Mouse (Mus musculus) stomach, postnatal 0 days (tissue): Measurements from ENCODE around the gene Spin1. TPM values are rescaled to one million over a fixed set of nuclear protein-coding genes. Genes with fewer than 3 reads are reported as not detected.
"Not testable (repeated sequence)": the region's sequence is repeated elsewhere in the genome, so short reads cannot be mapped to it uniquely, and the experiment has no call there.

Experiments used
- ATAC-seq: fragments of 200-750 bp; cut with Nextera tagmentation; 2 replicates; pipeline ENCODE4 v1.8.0; 2017; ENCODE audit not compliant: low FRiP score, low TSS enrichment
- DNase-seq: peaks from one replicate; pipeline ENCODE4 v3.0.0-alpha.2; 2016; ENCODE audit warnings: low spot score
- H3K27ac ChIP-seq: fragments of 300-500 bp; sonication (generic); replicated peaks from 2 replicates; pipeline ENCODE4 v1.5.1; 2014; ENCODE audit warnings: mild to moderate bottlenecking, control low read depth
- H3K27me3 ChIP-seq: fragments of 300-500 bp; sonication (generic); 2 replicates; pipeline ENCODE4 v1.6.1; 2014; ENCODE audit warnings: low read length; ENCODE audit not compliant: control insufficient read depth, insufficient read depth
- H3K36me3 ChIP-seq: fragments of 300-500 bp; sonication (generic); 2 replicates; pipeline ENCODE4 v1.6.1; 2014; ENCODE audit warnings: low read length, mixed read lengths; ENCODE audit not compliant: control insufficient read depth, insufficient read depth
- H3K4me1 ChIP-seq: fragments of 300-500 bp; sonication (generic); replicated peaks from 2 replicates; pipeline ENCODE4 v1.6.1; 2014; ENCODE audit warnings: antibody characterized with exemption; ENCODE audit not compliant: control insufficient read depth, insufficient read depth
- H3K4me2 ChIP-seq: fragments of 300-500 bp; sonication (generic); replicated peaks from 2 replicates; pipeline ENCODE4 v1.6.1; 2014; ENCODE audit warnings: low read depth, mild to moderate bottlenecking, control low read depth, moderate library complexity
- H3K4me3 ChIP-seq: fragments of 300-500 bp; sonication (generic); 2 replicates; pipeline ENCODE4 v1.5.1; 2014; ENCODE audit warnings: low read depth, low read length, control low read depth
- H3K9ac ChIP-seq: fragments of 300-500 bp; sonication (generic); 2 replicates; pipeline ENCODE4 v1.6.1; 2014; ENCODE audit warnings: mild to moderate bottlenecking, low read length, control low read depth, mixed read lengths
- H3K9me3 ChIP-seq: fragments of 300-500 bp; sonication (generic); 2 replicates; pipeline ENCODE4 v1.6.1; 2016; ENCODE audit warnings: low read length; ENCODE audit not compliant: control insufficient read depth
- CTCF ChIP-seq: IDR thresholded peaks from 2 replicates; pipeline ENCODE4 v1.5.1; 2016; ENCODE audit warnings: antibody characterized with exemption, low read depth, mild to moderate bottlenecking, moderate library complexity
- EP300 ChIP-seq: optimal IDR thresholded peaks from 2 replicates; pipeline ENCODE3; 2016; ENCODE audit warnings: antibody characterized with exemption
- WGBS: fragments of 180-500 bp; shearing (Covaris S2); extraction: QIAGEN DNeasy Blood & Tissue Kit; methylation state at CpG from one replicate; pipeline ENCODE4 v1.1.7; 2014; 5-methylcytosine and 5-hydroxymethylcytosine counted together
- polyA plus RNA-seq: library from polyadenylated mRNA; unstranded; fragments of >200 nt; fragmentation: Nextera tagmentation; extraction: Ambion mirVana; gene quantifications from 2 replicates; pipeline ENCODE4 v1.2.1, GENCODE M21; 2015

The Spin1 gene
- polyA plus RNA-seq, 1 experiment from 2014 or later, result 27.9 TPM

DNA sequence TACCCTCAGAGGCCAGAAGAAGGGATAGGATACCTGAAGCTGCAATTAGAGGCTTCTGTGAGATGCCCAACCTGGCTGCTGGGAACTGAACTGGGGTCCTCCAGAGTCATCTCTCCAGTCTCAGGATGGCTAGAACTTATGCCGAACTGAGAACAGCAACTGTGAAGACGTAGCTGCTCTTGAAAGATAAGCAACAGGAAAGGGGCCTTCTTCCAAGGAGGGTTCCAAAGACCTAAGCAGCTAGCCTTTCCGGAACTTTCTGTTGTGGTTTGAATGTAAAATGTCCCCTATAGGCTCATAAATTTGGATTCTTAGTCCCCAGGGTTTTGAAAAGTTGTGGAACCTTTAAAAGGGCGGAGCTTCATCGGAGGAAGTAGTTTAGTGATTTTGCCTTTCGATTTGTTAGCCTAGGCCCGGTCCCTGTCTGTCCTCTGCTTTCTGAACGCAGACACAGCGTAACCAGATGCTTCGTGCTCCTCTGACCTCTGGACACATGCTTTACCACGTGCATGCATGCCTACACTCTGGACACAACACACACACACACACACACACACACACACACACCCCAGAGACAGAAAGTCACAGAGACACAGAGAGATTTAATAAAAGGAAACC, 29.5 kb upstream of the Spin1 start:
- ATAC-seq (no peak), DNase-seq (no peak)
- Histone ChIP-seq H3K4me3 (no peak overlapping the region; the same call in 1 of the 2 replicates), H3K27me3 (no peaks in the 10 kb centered on the region), H3K27ac (no peak overlapping the region), H3K4me1 (no peaks in the 10 kb centered on the region), H3K9me3 (no peaks in the 10 kb centered on the region), H3K4me2 (no peak overlapping the region), H3K36me3 (no peaks in the 10 kb centered on the region), H3K9ac (no peak overlapping the region)
- WGBS, result 62% methylated on average over 11 of the region's 11 CpGs
- no peak for TF ChIP-seq EP300

DNA sequence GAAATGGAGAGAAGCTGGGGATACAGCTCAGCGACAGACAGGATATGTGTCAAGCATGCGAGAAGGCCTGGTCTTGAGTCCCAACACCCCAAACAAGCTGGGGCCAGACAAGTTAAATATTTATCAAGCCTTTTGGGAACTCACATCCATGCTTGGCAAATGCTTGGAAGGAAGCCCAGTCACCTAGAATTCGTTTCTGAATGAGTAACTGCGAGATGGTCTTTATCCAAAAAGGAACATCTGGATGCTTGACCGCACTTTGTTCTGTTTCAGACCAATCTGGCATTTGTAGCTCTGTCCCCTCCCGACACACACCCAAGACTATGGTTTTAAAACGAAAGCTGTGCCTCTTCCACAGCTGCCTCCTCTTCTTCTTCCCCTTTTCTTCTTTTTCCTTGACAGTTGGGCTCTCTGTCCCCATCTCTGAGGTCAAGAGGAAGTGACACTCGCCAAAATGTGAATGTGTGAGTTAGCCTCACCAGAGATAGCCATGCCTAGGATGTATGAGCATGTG, 28.9 kb upstream of the Spin1 start:
- DNase-seq, result no peak
- no peak overlapping the region for H3K9ac ChIP-seq
- H3K27ac ChIP-seq, result no peak overlapping the region
- no peaks in the 10 kb centered on the region for H3K36me3 ChIP-seq
- H3K4me2 ChIP-seq, result no peak overlapping the region
- no peaks in the 10 kb centered on the region for H3K27me3 ChIP-seq
- no peaks in the 10 kb centered on the region for H3K9me3 ChIP-seq
- H3K4me1 ChIP-seq, result no peaks in the 10 kb centered on the region
- no peak overlapping the region for H3K4me3 ChIP-seq
- ATAC-seq, result no peak
- no peak for TF ChIP-seq CTCF
- TF ChIP-seq EP300, result no peak
- WGBS, result 27% methylated on average over 8 of the region's 8 CpGs

DNA sequence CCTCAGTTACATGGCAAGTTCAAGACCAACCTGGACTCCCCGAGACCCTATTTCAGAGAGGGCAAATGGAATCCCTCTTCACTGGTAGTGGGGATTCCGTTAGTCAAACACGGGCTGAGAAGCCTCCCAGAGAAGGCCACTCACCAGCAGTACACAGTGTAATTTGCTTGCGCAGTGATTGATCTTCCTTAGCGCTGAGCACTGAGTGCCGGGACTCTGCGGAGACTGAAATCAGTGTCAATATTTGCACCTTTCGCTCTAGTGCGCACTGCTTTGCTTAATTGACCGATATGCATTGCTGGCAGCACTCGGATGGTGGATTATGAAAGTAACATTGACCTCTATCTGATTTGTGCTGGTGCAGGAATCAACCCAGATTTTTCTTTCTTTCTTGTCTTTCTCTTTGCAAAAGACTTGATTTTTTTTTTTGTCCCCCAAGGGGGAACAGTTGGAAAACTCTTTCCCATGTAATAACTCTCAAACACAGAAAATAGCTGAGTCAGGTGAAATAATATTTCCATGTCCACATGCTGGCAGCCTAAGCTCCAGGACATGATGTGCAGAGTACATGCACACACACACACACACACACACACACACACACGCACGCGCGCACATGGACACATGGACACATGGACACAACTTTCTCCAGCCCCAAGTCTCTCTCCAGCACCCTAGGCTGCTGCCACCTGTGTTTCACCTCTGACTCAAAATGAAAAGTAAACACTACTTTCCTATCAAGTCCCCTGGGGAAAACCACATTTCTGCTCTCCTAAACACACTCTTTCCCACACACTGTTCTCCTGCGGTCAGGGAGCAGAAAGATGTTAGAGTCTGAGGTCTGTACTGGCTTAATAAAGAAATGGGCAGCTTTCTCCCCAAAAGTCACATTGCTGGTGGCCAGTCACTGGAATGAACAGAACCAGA, 27.5 kb upstream of the Spin1 start:
- DNase-seq (peak; percentile 58), ATAC-seq (peak; percentile 89)
- no peak for TF ChIP-seq EP300
- no peak for TF ChIP-seq CTCF
- Histone ChIP-seq H3K4me1 (no peaks in the 10 kb centered on the region), H3K27me3 (no peaks in the 10 kb centered on the region), H3K36me3 (no peaks in the 10 kb centered on the region), H3K4me2 (no peak overlapping the region), H3K4me3 (no peak overlapping the region), H3K27ac (no peak overlapping the region), H3K9me3 (no peaks in the 10 kb centered on the region), H3K9ac (no peak overlapping the region)
- WGBS, result 57% methylated on average over 16 of the region's 16 CpGs

DNA sequence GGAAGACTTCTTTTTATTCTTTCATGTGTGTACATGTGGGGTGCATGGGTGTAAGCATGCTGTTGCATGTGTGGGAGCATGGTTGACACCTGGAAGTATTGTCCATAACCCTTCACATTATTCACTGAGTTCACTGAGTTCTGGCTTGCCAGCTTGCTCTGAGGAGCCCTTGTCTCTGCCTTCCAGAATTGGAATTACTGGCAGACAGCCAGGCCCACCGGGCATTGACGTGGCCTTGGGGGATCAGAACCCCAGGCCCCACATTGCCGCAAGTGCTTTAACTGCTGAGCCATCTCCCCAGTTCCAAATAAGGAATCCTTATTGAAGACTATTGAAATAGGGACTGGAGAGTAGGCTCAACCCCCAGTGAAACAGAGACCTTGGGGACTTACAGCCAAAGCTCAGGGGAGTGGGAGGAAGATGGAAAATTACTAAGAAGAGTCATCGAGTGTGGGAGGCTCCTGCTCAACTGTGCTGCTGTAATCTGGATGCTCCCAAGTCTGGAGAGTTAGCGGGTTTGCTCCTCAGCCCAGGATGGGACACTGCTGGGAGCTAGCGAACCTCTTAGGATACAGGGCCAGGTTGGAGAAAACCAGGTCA, 26.5 kb upstream of the Spin1 start:
- H3K4me3 ChIP-seq, result no peak overlapping the region
- WGBS, result 61% methylated on average over 6 of the region's 6 CpGs
- ATAC-seq (no peak), DNase-seq (no peak)
- no peak for TF ChIP-seq EP300
- no peak for TF ChIP-seq CTCF
- no peak overlapping the region for H3K4me2 ChIP-seq
- H3K36me3 ChIP-seq, result no peaks in the 10 kb centered on the region
- no peaks in the 10 kb centered on the region for H3K4me1 ChIP-seq
- no peaks in the 10 kb centered on the region for H3K27me3 ChIP-seq
- no peaks in the 10 kb centered on the region for H3K9me3 ChIP-seq
- H3K9ac ChIP-seq, result no peak overlapping the region
- no peak overlapping the region for H3K27ac ChIP-seq

DNA sequence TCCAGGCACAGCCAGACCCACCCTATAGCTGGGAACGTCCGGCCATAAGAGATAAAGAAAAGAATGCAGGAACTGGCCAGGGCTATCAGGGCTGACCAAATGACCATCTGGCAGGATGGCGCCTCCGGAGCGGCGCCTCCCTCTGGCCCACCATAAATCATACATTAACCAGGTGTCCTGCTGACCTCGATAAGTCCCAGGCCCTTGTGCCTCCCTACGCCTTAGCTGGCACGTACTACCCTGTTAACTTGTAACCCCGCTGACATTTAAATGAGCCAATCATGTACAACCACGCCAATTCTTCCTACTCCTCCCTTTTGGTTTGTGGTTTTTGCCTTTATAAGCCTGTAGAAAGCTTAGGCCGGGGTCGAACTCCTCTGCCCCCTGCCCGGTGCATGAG, 24.5 kb upstream of the Spin1 start:
- H3K4me2 ChIP-seq, H3K4me1 ChIP-seq, H3K36me3 ChIP-seq, H3K9ac ChIP-seq, H3K9me3 ChIP-seq, H3K27ac ChIP-seq, ATAC-seq, DNase-seq, H3K4me3 ChIP-seq, H3K27me3 ChIP-seq: not testable (repeated sequence)
- WGBS, result 92% methylated on average over 14 of the region's 14 CpGs

DNA sequence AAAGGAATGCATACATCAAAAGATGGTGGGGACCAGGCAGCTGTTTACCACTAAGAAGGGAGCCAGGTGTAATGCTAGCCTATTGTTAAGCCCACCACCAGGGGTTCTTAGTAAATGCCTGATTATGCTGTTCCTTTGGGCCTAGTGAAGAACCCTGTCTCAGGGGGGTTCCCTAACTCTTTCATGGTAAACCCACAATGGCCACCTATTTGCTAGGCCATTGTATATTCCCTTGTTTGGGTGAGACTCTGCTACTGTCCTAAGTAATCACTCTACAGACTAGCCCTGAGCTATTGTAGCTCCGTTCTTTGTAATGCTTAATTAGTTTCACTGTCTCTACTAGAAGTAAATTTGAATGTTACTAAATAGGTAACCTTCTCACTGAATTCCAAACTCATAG, 22.1 kb upstream of the Spin1 start:
- H3K27ac ChIP-seq, H3K4me3 ChIP-seq, DNase-seq, ATAC-seq, H3K27me3 ChIP-seq, H3K4me2 ChIP-seq, H3K36me3 ChIP-seq, H3K4me1 ChIP-seq, H3K9ac ChIP-seq, H3K9me3 ChIP-seq: not testable (repeated sequence)
- WGBS, result 79% methylated on average over 1 of the region's 1 CpGs
